Mouse (Mus musculus): Measurements from ENCODE around the gene Dusp22.

Gene Dusp22

DNA sequence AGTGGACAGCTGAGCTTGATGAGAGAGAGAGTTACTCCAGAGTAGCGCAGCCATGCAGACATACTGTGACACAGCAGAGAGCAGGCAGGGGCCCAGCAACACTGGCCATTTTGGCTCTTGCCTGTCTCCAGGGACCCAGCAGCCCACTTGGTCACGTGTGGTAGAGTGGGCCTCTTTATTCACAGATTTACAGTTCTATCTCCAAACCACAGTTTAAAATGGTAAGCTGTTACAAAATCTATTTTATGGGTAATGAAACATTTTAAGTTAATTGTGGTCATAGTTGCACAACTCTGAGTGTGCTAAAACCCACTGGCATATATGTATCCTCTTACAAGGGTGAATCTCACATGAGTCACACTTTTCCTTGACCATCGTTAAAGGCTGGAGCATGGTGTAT lies 9.5 kb downstream of the Dusp22 start:
- no peak for DNase-seq (ENCODE audit: low spot score in 2 of 2)

DNA sequence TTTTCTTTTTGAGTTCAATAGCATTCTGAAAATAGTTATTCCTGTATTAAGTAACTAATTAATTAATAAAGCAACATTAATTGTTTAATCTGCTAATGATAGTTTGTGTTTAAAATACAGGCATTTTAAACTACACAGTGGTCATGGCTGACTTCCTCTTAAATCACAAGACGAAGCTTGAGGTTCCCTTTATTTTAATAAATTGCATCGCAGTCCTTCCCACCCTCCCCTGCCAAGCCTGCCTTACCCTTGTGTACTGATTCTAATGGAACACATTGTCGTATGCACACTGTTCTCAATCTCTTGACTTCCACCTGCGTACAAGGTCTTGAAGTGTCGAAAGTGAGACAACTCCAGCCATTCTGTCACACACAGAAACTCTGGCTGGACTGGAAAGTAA lies 14.1 kb downstream of the Dusp22 start:
- DNase-seq (ENCODE audit: low spot score in 2 of 2), result no peak

DNA sequence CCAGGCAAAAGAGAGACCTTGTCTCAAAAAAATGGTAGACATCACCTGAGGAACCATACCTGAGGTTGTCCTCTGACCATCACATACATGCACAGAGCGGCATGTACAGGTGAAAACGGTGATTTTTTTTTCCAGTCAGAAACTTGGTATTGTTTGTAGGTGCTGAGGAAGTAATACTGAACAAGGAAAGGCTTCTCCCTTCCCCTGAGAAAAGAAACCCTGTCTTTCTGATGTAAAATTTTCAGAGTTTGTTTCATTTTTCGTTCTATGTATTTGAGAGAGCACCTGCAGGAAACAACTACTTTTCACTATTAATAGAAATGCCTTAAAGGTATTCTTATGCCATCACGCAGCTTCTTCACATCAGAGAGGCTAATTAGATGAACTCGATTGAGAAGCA lies 19.0 kb downstream of the Dusp22 start:
- no peak for DNase-seq (ENCODE audit: low spot score in 2 of 2)

DNA sequence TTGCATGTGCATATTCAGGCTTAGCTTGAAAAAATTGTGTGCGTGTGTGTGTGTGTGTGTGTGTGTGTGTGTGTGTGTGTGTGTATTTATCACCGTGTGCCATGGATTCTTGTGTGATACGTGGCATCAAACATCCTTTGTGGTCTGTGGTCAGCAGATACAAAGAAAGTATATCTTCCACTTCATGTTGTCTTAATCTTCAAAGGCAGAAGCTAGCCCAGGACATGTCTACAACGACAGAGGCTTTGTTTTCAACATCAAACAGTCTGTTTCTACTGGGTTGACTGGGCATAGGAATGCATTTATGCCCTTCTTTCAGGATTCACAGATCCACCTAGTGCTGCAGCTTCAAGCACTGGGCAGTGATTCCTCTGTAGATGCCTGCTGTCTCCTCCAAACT lies 22.1 kb downstream of the Dusp22 start:
- no peak for DNase-seq (ENCODE audit: low spot score in 2 of 2)

DNA sequence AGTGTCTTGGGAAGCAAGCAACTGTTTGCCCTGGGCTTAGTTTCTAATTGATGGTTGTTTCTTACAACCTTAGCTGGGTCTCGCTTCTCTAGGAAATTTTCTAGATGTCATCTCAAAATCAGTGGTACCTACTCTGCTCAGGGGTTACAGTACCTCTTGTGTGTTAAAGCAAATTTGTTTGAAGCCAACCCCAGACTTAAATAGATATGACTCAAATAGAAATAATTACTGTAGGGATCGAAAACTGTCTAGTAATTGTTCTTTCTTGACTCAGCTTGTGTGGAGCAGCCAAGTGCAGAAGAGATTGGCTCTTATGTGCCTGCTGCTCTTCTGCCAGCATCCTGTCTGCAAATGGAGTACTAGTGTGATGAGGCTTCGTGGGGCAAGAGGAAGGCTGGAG lies 22.5 kb downstream of the Dusp22 start:
- DNase-seq (ENCODE audit: low spot score in 2 of 2), result no peak

DNA sequence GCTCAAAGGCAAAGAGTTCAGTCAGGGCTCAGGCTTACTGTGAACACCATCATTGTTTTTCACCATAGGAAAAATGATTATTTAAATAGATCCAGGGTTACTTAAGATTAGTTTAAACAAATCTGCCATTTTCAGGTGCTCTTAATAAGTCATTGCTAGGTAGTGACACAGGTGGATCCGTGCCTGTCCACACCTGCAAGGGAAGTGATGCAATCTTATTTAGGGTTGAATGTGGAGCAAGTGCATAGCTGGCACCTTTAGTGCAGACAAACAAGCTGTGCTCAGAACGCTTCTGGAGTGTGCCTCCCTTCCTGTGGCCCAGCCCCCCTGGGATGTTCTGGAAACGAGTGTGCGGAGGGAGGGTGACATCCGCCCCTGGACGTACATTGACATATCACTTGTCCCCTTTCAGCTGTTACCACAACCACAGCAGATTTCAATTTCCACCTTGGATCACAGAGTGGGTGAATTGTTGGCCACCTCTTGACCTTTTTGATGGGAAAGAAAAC lies 24.9 kb downstream of the Dusp22 start:
- DNase-seq (ENCODE audit: low spot score in 2 of 2), result no peak

DNA sequence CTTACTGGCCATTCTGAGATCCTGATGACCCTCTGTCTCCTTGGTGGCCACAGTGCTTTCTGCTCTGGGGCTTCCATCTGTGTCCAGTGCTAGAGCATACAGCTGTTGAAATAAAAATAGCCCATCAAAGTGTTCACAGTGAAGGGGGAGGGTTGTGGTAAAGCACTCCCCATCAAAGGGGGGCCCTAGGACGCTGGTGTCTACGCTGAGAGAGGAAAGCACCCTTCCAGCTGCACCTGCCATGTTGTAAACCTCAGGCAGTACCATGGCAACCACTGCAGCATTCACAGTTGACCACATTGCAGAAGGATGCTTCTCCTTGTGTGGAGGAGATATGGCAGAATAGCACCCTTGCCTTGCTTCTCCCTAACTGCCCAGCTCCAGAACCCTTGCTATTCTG lies 26.2 kb downstream of the Dusp22 start:
- DNase-seq (ENCODE audit: low spot score in 2 of 2), result no peak

DNA sequence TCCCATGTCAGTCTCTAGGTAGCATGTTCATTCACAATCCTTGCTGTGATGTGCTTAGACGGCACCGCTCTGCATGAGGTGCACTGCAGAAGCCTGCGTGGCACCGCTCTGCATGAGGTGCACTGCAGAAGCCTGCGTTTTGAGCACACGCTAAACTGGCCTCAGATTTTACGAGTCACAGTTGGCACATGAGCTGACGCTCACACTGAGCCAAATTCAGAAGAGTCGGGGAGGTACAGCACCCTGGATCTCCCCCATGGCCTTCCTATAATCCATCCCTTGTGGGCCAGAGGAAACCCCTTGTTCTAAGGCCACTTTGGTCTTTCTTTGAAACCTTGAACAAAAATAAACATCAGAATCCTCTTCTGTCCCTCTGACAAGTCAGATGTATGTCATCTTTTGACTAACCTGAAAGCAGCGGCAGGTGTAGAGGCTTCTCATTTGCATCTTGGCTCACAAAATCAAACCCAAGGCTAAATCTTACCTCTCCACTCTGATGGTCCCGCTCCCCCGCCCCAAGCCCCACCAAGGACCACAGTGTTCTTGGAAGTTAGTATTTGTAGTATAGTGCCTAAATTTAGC lies 28.3 kb downstream of the Dusp22 start:
- DNase-seq (ENCODE audit: low spot score in 2 of 2), result no peak

DNA sequence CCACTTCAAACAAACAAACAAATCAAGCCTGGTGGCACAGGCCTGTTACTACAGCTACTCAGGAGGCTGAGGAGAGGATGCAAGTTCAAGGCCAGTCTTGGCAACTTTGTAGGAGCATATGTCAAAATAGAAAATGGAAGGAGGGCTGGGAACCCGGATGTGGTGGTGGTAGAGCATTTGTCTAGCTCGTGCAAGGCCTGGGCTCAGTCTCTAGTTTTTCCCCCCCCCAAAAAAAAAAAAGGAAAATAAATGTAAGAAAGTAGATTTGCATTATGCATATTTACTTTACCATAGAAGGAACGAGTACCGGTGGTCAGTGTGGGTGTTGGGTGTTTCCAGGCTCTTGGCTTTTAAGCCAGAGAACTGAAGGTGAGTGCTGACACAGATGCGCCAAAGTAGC lies 29.7 kb downstream of the Dusp22 start:
- DNase-seq (ENCODE audit: low spot score in 2 of 2), result no peak

DNA sequence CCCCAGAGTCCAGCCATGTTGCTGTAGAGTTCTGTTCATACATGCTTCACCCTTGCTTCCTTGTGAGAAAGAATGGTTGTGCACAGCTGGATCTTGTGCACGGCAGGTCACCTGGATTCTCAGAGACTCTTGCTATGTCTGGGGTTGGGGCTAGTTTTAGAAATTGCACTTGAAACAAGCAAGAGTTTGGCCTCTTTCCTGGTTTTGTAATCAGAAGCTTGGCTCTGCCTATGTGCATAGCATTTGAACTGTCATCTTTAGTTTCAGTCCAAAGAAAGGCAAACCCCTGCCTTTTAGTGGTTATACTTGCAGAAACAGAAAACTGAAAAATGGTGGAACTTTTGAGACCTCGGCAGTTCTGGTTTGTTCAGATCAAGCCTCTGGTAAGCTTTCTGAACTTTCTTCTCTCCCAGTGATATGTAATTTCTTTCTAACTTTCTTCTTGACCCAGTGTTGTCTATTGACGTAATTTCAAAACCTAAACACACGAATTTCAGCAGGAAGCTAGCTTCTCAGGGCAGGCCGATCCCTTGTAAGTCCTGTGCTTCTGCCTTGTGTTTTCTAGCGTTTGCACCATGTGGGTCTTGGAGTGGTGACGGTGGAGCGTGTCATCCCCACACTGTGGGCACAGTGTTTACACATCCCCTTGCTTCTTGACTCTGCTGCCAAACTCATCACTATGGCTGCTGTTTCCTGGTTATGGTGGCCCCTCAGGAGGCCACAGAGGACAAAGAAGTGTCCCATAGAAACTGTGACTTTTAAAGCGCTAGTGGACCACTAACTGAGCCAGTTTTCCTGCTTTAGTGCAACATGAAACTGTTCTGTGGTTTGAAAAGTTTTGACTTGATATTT lies 31.9 kb downstream of the Dusp22 start:
- DNase-seq (ENCODE audit: low spot score in 2 of 2), result no peak

DNA sequence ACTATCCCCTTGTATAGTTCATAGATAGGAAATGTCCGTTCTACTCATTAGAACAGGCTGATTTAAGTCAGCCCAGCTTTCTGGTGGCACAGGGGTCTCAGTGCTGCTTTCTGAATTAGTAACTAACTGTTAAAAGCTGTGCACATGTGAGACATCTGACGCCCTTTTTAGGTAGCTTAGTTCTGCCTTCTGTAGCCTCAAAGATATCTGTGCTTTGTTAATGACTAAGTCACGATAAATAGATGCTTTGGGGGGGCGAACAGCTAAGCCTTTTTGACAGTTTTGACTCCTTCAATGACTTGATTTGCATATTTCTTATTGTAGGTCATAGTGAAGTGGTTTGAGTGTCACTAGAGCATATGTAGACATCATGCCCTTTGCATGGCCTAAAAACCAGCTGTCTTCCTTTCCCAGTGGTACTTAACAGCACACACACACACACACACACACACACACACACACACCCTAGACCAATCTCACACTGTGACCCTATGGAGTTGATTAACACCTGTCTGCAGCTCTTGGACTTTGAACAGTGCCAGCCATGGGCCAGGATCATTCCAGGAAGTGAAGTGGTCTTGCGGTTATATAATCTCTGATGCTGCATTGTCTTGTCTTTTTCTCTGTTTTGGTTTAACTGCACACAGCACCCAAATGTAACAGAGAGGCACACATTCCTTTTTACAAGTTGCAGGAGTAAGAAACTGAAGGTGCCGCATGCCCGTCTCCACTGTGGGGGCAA lies 33.0 kb downstream of the Dusp22 start:
- no peak for DNase-seq (ENCODE audit: low spot score in 2 of 2)

DNA sequence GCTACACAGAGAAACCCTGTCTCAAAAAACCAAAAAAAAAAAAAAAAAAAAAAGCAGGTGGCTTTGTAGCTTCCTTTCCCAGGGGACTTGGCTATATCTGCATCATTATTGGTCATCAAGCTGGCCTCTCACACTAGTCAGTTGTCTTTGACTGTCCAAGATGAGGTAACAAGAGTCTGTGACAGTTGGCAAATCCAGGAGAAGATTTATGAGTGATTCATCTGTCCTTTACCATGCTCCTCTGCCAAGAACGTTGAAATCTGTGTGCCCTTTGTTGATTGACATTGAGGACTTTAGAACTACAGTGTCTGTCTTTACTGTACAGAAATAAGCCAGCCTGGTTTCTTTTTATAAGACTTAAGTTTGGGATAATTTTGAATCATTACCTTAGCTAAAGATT lies 35.4 kb downstream of the Dusp22 start:
- DNase-seq (ENCODE audit: low spot score in 2 of 2), result no peak

DNA sequence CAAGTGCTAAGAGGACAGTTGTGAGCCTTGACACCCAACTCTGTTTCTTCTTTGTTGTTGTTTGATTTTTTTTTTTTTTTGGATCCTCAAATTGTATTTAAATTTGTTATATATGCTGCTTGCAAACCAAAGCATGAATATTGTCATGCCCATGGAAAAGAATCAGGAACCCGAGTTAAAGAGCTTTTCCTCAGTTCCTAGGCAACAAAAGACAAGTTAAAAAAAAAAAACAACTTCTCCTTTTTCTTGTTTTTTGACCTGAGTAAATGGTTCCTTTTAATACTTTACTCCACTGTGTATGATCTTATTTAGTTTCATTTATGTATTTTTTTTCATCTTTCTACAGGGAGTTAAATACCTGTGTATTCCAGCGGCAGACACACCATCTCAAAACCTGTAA lies 36.1 kb downstream of the Dusp22 start:
- DNase-seq (ENCODE audit: low spot score in 2 of 2), result no peak

DNA sequence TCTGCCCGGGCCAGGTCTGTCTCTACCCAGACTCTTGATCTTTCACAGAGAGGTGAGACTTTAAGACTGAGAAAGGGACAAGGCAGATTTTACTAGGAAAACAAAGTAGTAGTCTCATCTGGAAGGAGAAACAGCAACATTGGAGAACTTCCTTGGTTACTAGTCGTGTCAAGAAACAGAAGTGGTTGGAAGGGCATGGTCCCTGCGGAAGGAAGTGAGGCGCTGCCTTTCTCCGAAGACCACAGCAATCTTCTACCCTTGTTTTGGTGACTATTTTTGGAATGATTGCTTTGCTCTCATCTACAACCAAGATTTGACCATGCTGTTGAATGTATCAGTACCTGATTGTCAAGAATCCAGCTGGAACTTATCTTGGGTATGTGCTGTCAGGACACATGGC lies 38.1 kb downstream of the Dusp22 start:
- DNase-seq (ENCODE audit: low spot score in 2 of 2), result no peak

DNA sequence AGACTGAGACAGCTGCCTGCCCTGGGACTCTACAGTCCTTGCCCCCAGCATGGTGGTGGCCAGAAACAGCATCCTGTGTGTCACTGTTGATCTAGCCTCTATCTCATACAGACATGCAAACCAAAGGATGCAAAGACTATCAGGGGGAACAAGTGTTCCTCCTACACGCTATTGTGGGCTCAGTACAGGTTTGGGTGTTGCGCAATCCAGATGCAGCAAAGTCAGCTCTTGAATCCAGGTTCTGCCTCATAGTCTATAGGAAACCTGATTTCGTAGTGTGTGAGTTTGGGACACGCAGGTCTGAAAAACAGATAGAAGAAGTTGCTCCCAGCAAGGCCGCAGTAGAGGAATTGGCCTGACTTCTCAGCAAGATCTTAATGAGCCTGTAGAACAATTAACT lies 42.9 kb downstream of the Dusp22 start:
- no peak for DNase-seq (ENCODE audit: low spot score in 2 of 2)

DNA sequence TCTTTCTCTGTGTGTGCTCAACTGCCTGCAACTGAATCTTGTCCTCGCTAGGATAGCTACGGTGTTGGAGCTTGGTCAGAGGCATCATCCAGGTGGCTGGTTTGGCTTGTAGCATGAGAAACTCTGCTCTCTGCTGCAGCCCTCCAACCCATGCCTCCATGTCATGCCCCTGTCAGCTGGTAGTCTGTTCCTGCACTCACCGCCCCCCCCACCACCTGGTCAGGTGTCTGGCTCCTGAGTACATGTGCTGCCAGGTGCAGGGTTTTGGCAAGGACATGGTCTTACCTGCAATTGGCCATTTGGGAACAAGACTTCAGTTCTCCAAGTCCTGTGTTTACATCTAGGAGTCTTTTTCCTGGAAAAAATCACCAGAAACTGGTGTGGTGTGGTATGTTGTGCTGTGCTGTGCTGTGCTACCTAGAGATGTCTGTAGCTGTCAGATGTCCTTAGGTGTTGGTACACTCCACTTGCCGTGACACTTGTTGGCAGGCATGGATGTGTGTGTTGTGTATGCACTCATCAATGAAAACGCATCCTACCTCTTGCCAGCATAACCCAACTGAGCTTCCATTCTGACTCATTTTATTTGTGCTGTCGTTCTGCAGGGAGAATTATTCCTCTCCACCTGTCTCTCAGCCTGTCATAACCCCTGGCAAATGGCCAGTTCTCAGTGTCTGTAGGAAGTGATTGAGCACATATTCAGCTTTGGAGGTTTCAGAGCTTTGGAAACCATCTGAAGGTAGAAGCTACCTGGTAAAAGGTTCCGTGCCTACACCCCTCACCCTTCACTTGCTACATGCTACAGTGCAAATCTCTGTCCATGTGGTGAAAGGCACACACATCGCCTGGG lies 44.7 kb downstream of the Dusp22 start:
- DNase-seq (ENCODE audit: low spot score in 2 of 2), result no peak

DNA sequence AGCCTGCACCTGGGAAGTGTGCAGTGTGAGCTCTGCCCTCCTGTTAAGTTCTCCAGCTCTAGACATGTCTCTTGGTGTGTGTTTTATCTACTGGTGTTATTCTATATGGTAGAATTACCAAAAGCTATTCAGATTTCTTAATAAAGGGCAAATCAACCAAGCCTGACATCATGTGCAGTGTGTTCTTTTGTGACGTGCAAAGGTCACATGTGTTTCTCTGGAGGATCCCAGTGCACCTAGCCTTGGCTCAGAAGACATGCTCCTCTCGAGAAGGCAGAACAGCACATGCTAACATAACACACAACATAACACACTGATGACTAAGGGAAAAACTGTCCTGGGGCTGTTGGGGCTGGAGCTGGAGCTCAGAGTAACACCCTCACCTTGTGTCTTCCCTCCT lies 51.3 kb downstream of the Dusp22 start:
- DNase-seq (ENCODE audit: low spot score in 2 of 2), result no peak

DNA sequence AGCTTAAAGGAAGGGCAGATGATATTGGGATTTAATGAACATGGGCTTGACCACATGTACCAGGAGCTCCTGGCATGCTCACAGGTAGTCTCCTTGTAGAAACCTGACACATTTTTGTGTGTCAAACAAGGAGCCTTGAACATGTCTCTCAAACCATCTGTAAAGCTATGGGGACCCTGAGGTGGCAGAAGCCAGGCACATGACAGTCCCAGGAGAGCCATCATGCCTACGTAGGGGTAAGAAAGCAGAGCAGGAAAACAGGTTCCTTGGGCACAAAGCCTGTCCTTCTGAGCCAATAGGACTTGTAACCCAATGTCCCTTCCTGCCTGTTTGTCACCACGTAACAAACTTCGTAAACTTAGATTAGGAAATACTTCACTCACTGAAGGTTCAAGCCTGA lies 51.9 kb downstream of the Dusp22 start:
- DNase-seq (ENCODE audit: low spot score in 2 of 2), result no peak

DNA sequence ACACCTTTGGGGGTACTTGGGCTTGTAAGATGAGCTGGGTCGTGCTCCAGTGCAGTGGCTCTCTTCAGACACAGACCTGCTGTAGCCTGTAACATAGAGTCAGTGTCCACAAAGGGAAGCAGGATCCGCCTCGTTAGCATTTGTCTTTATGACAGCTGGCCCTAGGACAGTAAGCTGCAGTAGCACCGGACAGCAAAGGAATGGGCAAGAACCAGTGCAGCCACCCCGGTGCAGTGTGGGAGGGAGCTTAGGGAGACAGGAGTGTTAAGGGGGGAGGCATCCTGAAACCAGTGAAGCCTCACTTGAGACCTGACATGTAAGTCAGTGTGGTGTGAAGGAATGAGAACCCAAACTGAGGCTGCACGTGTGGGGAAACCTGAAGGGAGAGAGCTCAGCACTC lies 52.5 kb downstream of the Dusp22 start:
- DNase-seq (ENCODE audit: low spot score in 2 of 2), result no peak

DNA sequence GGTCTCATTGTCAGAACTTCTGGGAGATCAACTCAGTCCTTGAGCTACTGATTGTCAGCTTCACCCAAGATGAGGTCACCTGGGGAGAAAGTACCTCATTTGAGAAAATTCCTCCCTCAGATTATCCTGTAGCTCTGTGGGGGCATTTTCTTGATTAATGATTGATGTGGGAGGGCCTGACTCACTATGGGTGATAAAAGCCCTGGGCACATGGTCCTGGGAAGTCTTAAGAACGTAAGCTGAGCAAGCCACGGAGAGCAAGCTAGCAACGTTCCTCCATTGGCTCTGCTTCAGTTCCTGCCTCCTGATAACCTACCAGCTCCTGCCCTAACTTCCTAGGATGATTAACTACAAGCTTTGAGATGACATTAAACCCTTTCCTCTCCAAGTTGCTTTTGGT lies 53.8 kb downstream of the Dusp22 start:
- no peak for DNase-seq (ENCODE audit: low spot score in 2 of 2)

DNA sequence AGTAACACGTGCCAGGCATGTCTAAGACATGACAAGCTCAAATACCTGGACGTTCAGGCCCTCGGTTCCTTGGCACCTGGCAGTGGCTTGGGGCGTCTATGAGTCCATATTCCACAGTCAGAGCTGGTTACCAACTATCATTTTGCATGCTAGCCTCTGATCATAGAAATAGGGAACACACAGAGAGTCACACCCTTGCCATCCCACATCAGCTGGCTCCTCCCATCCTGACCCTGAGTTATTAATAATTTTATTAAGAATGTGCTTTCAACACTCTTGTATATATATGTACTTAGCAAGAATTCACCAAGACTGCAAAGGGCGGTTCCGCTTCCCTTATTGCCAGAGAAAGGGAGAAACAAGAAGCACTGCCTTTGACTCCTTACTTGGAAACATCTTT lies 54.8 kb downstream of the Dusp22 start:
- DNase-seq (ENCODE audit: low spot score in 2 of 2), result no peak

DNA sequence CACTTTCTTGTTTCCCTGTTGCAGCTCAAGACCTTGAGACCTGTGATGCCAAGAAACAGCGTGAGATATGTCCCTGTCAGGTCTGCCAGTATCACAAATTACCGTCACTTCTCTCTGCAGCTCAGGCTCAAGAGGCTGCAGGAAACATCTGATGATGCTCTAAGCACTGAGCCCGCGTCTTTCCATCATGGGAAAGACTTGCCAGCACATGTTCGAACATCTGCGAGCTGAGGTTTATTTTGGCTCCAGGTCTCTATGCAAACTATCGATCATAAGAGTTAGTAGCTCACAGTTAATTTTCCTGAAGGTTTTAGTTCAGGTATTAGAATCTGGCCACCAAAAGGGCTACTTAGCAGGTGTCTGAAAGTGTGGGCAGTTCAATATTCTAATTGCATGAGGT lies 55.3 kb downstream of the Dusp22 start:
- DNase-seq (ENCODE audit: low spot score in 2 of 2), result no peak

Data from spleen, postnatal 4 days (tissue).